8 mouse cellular contexts compared by ENCODE assay signal in genomic region chr13:111489802-111490723, GRCm38 (mm10). TPM values are rescaled to one million over a fixed set of nuclear protein-coding genes. Genes with fewer than 3 reads are reported as not detected.
DNase-seq lines count a peak whose midpoint lies in the region; ATAC-seq lines count a peak whose summit lies in the region.

Gpbp1 (minus strand) TSS chr13:111490111.

- peak; percentile 97 for ATAC-seq in hindbrain, embryonic 11.5 days (ENCODE audit: low FRiP score)

- no peaks in the 10 kb centered on the region; the same call in 1 of the 2 replicates for H3K4me1 ChIP-seq in hindbrain, embryonic 11.5 days (replicated peaks; ENCODE audit: control insufficient read depth, insufficient read depth, low read length)

- peak; percentile 100 for DNase-seq in Muller cell, postnatal 12 days (ENCODE audit: inconsistent ontology term)
- DNase-seq in cerebellum, adult 9-11 months, result peak; percentile 100
- DNase-seq in frontal cortex, adult 2 months (ENCODE audit: extremely low spot score in 1 of 2, low spot score in 1 of 2), result peak; percentile 100
- DNase-seq in hindbrain, embryonic 11.5 days (ENCODE audit: low spot score), result peak; percentile 99
- DNase-seq in layer of hippocampus, postnatal 10 days (ENCODE audit: low spot score in 2 of 2), result peak; percentile 99 to 100
- peak; percentile 100 for DNase-seq in lung, postnatal 10 days
- peak; percentile 99 for DNase-seq in ovary, postnatal 36 days (ENCODE audit: low spot score)
- DNase-seq in thymus, postnatal 25 days, result peak; percentile 100

- peak within 1 kb of the TSS; percentile 95 for H3K9ac ChIP-seq in hindbrain, embryonic 11.5 days (ENCODE audit: low read depth, low read length)

- H3K36me3 ChIP-seq in hindbrain, embryonic 11.5 days (ENCODE audit: control insufficient read depth, insufficient read depth, low read length), result no peaks in the 10 kb centered on the region

- H3K4me3 ChIP-seq in hindbrain, embryonic 11.5 days (ENCODE audit: low read depth, low read length), result peak within 1 kb of the TSS; percentile 97

- under 1% methylated on average over 54 of the region's 109 CpGs for WGBS in hindbrain, embryonic 11.5 days

- peak within 1 kb of the TSS; percentile 99 for H3K27ac ChIP-seq in hindbrain, embryonic 11.5 days (ENCODE audit: low read depth, low read length)

- no peaks in the 10 kb centered on the region for H3K9me3 ChIP-seq in hindbrain, embryonic 11.5 days (ENCODE audit: control insufficient read depth, low read length)

- peak within 1 kb of the TSS; percentile 81 for H3K4me2 ChIP-seq in hindbrain, embryonic 11.5 days (replicated peaks; ENCODE audit: low read depth, low read length)

- H3K27me3 ChIP-seq in hindbrain, embryonic 11.5 days (ENCODE audit: control insufficient read depth, insufficient read depth, low read length), result peaks cover 4% of the 10 kb centered on the region; the same call in 1 of the 2 replicates

RNA-seq across cellular contexts. Expression of gene Gpbp1, which starts in this region (rescaled TPM):
- polyA plus RNA-seq in frontal cortex, adult 2 months (2012; rRNA removed), result 50.5 and 56.9 TPM in 2 replicates
- polyA plus RNA-seq in hindbrain, embryonic 11.5 days (2014; fragmentation: Nextera tagmentation; extraction: Ambion mirVana), result 129 and 149 TPM in 2 replicates
- 10 to 100 TPM; 75.1 to 82.4 TPM for total RNA-seq in layer of hippocampus, postnatal 10 days (2021)

Comparison
In these comparisons a context has a peak if more than half of its experiments do, and no peak if none do; other contexts are left out.
1. Peak in every context shown above with its lines: DNase-seq, ATAC-seq, H3K4me3 ChIP-seq and H3K27ac ChIP-seq.